Mouse (Mus musculus): ENCODE data around the gene Tti1.

GRCm38 (mm10) chr2:158058534-158058933 lies 30.3 kb upstream of the Tti1 start:
- TF ChIP-seq GATA1 (IDR thresholded peaks at IDR 0.05; ENCODE audit: borderline replicate concordance, low read length) (no peak), FLI1 (IDR thresholded peaks at IDR 0.05; ENCODE audit: low read length) (no peak)
